Mouse (Mus musculus) Patski (cell line): ENCODE measurements around the gene Pmm1. TPM values are rescaled to one million over a fixed set of nuclear protein-coding genes. Genes with fewer than 3 reads are reported as not detected.
"Not testable (repeated sequence)": the region's sequence is repeated elsewhere in the genome, so short reads cannot be mapped to it uniquely, and the experiment has no call there.

Experiments
- ATAC-seq: fragments of 100-300 bp; one replicate; pipeline ENCODE4 v1.8.0; 2021
- CTCF ChIA-PET: fragments of 350-600 bp; sonication (Branson Sonifier 250); formaldehyde crosslinking; loops from one replicate; lab custom pipeline; 2022; ENCODE audit warnings: inconsistent platforms; lab: Charles Lee
- POLR2A ChIA-PET: fragments of 350-600 bp; sonication (Branson Sonifier 250); formaldehyde crosslinking; loops from one replicate; lab custom pipeline; 2022; ENCODE audit warnings: antibody characterized with exemption, inconsistent platforms; lab: Charles Lee
- DNase-seq: peaks from one replicate; pipeline ENCODE4 v3.0.0-alpha.2; 2011; ENCODE audit warnings: low read depth, low spot score
- H3K27me3 ChIP-seq: fragments of 371-371 bp; one replicate; pipeline ENCODE4 v1.5.1; 2021
- CTCF ChIP-seq: fragments of 100-300 bp; IDR thresholded peaks from one replicate; pipeline ENCODE4 v1.5.1; 2021
- in situ Hi-C: fragments of 300-500 bp; cut with MboI; formaldehyde crosslinking; loops from 3 replicates; pipeline ENCODE4 v1.11.1; 2018; ENCODE audit warnings: low pct_unique_long_range_greater_than_20kb, mixed read lengths
- polyA plus RNA-seq: library from polyadenylated mRNA; unstranded; gene quantifications from one replicate; pipeline ENCODE4 v1.2.3, GENCODE M21; 2021

The Pmm1 gene
- 97.0 TPM for polyA plus RNA-seq

GRCm38 (mm10) chr15:81960171-81961077, at the start of gene Pmm1:
Gene Pmm1 (minus strand): TSS chr15:81960930.
- ChIA-PET CTCF (interaction anchor here (0.6 to 2.0 kb wide), 23 partner anchors 10 to 96 kb away, joined by 3 to 11 read pairs (median 4); no protein-coding TSS in a partner anchor), POLR2A (interaction anchor here (0.9 to 1.0 kb wide), 3 partner anchors 13 to 53 kb away, joined by 3 read pairs; no protein-coding TSS in a partner anchor)
- in situ Hi-C loops, result no loop called here
- ATAC-seq, result peak; percentile 88
- no peak for TF ChIP-seq CTCF
- no peaks in the 10 kb centered on the region for H3K27me3 ChIP-seq
- DNase-seq, result peak; percentile 77

GRCm38 (mm10) chr15:82004257-82004656, 43.5 kb upstream of the Pmm1 start:
- in situ Hi-C loops, result no loop called here
- ATAC-seq (no peak), DNase-seq (no peak)
- ChIA-PET POLR2A (no interaction called here), CTCF (interaction anchor here (1.5 kb wide), 1 partner anchor 10 kb away, joined by 3 read pairs; no protein-coding TSS in a partner anchor)
- no peak for TF ChIP-seq CTCF
- no peaks in the 10 kb centered on the region for H3K27me3 ChIP-seq

- no peak for DNase-seq
- no peaks in the 10 kb centered on the region for H3K27me3 ChIP-seq
- CTCF ChIA-PET, result interaction anchor here (1.2 to 1.5 kb wide), 3 partner anchors 17 to 37 kb away, joined by 3 to 7 read pairs (median 6); partner anchors contain the start of gene Pmm1
- POLR2A ChIA-PET, result no interaction called here
- in situ Hi-C loops, result no loop called here
- no peak for TF ChIP-seq CTCF
- ATAC-seq, result no peak
Measured at GRCm38 (mm10) chr15:81993992-81994391, 33.3 kb upstream of the Pmm1 start.

- ChIA-PET POLR2A (no interaction called here), CTCF (interaction anchor here (0.6 to 1.6 kb wide), 3 partner anchors 23 to 33 kb away, joined by 3 to 9 read pairs (median 3); no protein-coding TSS in a partner anchor)
- H3K27me3 ChIP-seq, result no peaks in the 10 kb centered on the region
- ATAC-seq (no peak), DNase-seq (no peak)
- TF ChIP-seq CTCF, result no peak
- in situ Hi-C loops, result no loop called here
Measured at GRCm38 (mm10) chr15:81990549-81990948, 29.8 kb upstream of the Pmm1 start.

GRCm38 (mm10) chr15:81989371-81990062, 28.8 kb upstream of the Pmm1 start:
- DNase-seq (peak; percentile 44), ATAC-seq (no peak)
- TF ChIP-seq CTCF, result peak; percentile 87
- in situ Hi-C loops, result no loop called here
- ChIA-PET POLR2A (no interaction called here), CTCF (interaction anchor here (0.8 to 1.6 kb wide), 2 partner anchors 30 to 32 kb away, joined by 3 to 9 read pairs; no protein-coding TSS in a partner anchor)
- no peaks in the 10 kb centered on the region for H3K27me3 ChIP-seq

- H3K27me3 ChIP-seq, result no peaks in the 10 kb centered on the region
- ATAC-seq, result no peak
- in situ Hi-C loops, result no loop called here
- ChIA-PET POLR2A (no interaction called here), CTCF (interaction anchor here (1.2 to 1.3 kb wide), 2 partner anchors 24 to 27 kb away, joined by 3 to 9 read pairs; partner anchors contain the start of gene Pmm1)
- no peak for TF ChIP-seq CTCF
- no peak for DNase-seq
Measured at GRCm38 (mm10) chr15:81987646-81988045, 26.9 kb upstream of the Pmm1 start, which contains the start of gene Xrcc6. Gene Xrcc6 (plus strand): TSS chr15:81987835.

- CTCF ChIA-PET, result interaction anchor here (1.3 to 1.8 kb wide), 2 partner anchors 26 to 28 kb away, joined by 7 to 8 read pairs; no protein-coding TSS in a partner anchor
- no peak for ATAC-seq
- H3K27me3 ChIP-seq, result no peaks in the 10 kb centered on the region
- no peak for TF ChIP-seq CTCF
- DNase-seq, result no peak
- in situ Hi-C loops, result no loop called here
- POLR2A ChIA-PET, result interaction anchor here (0.6 kb wide), 1 partner anchor 59 kb away, joined by 3 read pairs; the partner anchor contains the start of gene Polr3h
Measured at GRCm38 (mm10) chr15:81985267-81986161, 24.8 kb upstream of the Pmm1 start.

- in situ Hi-C loops, result no loop called here
- no peak for DNase-seq
- H3K27me3 ChIP-seq, result no peaks in the 10 kb centered on the region
- ATAC-seq, result no peak
- TF ChIP-seq CTCF, result no peak
- ChIA-PET POLR2A (no interaction called here), CTCF (interaction anchor here (1.3 kb wide), 1 partner anchor 22 kb away, joined by 3 read pairs; no protein-coding TSS in a partner anchor)
Measured at GRCm38 (mm10) chr15:81982173-81982572, 21.4 kb upstream of the Pmm1 start.

- CTCF ChIA-PET, result interaction anchor here (1.3 kb wide), 1 partner anchor 24 kb away, joined by 3 read pairs; no protein-coding TSS in a partner anchor
- H3K27me3 ChIP-seq, result no peaks in the 10 kb centered on the region
- in situ Hi-C loops, result no loop called here
- POLR2A ChIA-PET, result no interaction called here
- no peak for TF ChIP-seq CTCF
- DNase-seq (no peak), ATAC-seq (no peak)
Measured at GRCm38 (mm10) chr15:81980321-81980720, 19.6 kb upstream of the Pmm1 start, which contains the start of gene 1700029P11Rik. Gene 1700029P11Rik (plus strand): TSS chr15:81980540.

GRCm38 (mm10) chr15:81975156-81975555, 14.4 kb upstream of the Pmm1 start:
- DNase-seq, H3K27me3 ChIP-seq, in situ Hi-C loops, ATAC-seq, POLR2A ChIA-PET: not testable (repeated sequence)
- CTCF ChIA-PET, result interaction anchor here (1.1 to 1.5 kb wide), 2 partner anchors 11 to 17 kb away, joined by 3 read pairs; no protein-coding TSS in a partner anchor

- ATAC-seq, H3K27me3 ChIP-seq, POLR2A ChIA-PET, DNase-seq, in situ Hi-C loops: not testable (repeated sequence)
- CTCF ChIA-PET, result interaction anchor here (0.7 kb wide), 1 partner anchor 11 kb away, joined by 3 read pairs; no protein-coding TSS in a partner anchor
Measured at GRCm38 (mm10) chr15:81970498-81970897, 9.8 kb upstream of the Pmm1 start.

- in situ Hi-C loops, H3K27me3 ChIP-seq, POLR2A ChIA-PET, DNase-seq, ATAC-seq: not testable (repeated sequence)
- CTCF ChIA-PET, result interaction anchor here (0.9 kb wide), 1 partner anchor 50 kb away, joined by 3 read pairs; no protein-coding TSS in a partner anchor
Measured at GRCm38 (mm10) chr15:81969635-81970034, 8.9 kb upstream of the Pmm1 start.
